Mouse (Mus musculus): ENCODE results near the gene Tmem91.

DNA sequence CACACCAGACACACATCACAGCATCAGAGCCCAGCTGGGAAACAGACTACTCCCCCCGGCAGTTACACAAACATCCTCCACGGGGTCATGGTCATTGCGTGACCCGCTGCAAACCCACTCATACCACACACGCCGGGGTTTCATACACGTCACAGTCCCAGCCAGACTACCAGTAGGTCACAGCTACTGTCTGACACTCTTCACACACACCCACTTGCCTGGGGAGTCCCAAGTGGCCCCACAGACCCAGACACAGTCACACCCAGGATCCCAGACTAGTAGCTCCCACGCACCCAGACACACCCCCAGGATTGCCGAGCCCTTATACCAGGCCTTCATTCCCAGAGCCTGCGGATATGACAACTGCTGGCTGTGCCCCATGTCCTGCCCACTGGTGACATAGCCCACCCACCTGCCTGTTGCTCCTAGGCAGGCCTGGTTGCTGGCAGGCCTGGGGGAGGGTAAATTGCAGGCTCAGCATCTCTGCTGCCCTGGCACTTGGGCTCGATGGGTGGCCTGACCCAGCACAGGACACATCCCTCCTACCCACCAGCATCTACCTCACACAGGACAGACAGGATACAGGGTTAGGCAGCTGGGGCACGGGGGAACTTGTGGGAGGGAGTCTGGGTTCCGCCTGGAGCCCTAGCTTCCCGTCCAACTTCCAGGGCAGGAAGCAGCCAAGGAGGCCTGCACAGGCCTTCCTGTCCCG, 32.8 kb upstream of the Tmem91 start:
- no peak; the same call in 1 of the 2 replicates for TF ChIP-seq POLR2A (IDR thresholded peaks at IDR 0.05; ENCODE audit: borderline replicate concordance, extremely low read depth, low read depth, low read length)
- TF ChIP-seq CTCF (IDR thresholded peaks at IDR 0.05; ENCODE audit: insufficient read depth, low read length), result no peak

All from lung, adult 2 months (tissue).